Mouse (Mus musculus): ENCODE measurements around the gene Plekhg5. TPM values are rescaled to one million over a fixed set of nuclear protein-coding genes. Genes with fewer than 3 reads are reported as not detected.

The Plekhg5 gene
- total RNA-seq, 2 experiments from 2014 or later, result 22.2 to 31.9 TPM

- DNase-seq (ENCODE audit: low spot score in 2 of 2), result no peak
These were observed 24.6 kb downstream of the Plekhg5 start for GRCm38 (mm10) chr4:152096927-152097326.

- DNase-seq (ENCODE audit: low spot score in 2 of 2), result no peak
These were observed 25.9 kb downstream of the Plekhg5 start for GRCm38 (mm10) chr4:152097911-152098799.

GRCm38 (mm10) chr4:152100541-152100940 is 28.2 kb downstream of the Plekhg5 start:
- no peak for DNase-seq (ENCODE audit: low spot score in 2 of 2)

- no peak for DNase-seq (ENCODE audit: low spot score in 2 of 2)
These were observed 28.9 kb downstream of the Plekhg5 start for GRCm38 (mm10) chr4:152101081-152101653.

GRCm38 (mm10) chr4:152101921-152102320 is 29.6 kb downstream of the Plekhg5 start:
- no peak for DNase-seq (ENCODE audit: low spot score in 2 of 2)

GRCm38 (mm10) chr4:152103025-152103424 is 30.7 kb downstream of the Plekhg5 start:
- DNase-seq (ENCODE audit: low spot score in 2 of 2), result peak in 1 of 2 experiments; percentile 73

GRCm38 (mm10) chr4:152106746-152107145 is 34.4 kb downstream of the Plekhg5 start:
- no peak for DNase-seq (ENCODE audit: low spot score in 2 of 2)

GRCm38 (mm10) chr4:152107493-152107892 is 35.2 kb downstream of the Plekhg5 start:
- no peak for DNase-seq (ENCODE audit: low spot score in 2 of 2)

- peak in 1 of 2 experiments; percentile 68 for DNase-seq (ENCODE audit: low spot score in 2 of 2)
These were observed 35.7 kb downstream of the Plekhg5 start for GRCm38 (mm10) chr4:152107971-152108509.

GRCm38 (mm10) chr4:152108673-152109072 is 36.4 kb downstream of the Plekhg5 start:
- DNase-seq (ENCODE audit: low spot score in 2 of 2), result no peak

GRCm38 (mm10) chr4:152109509-152109908 is 37.2 kb downstream of the Plekhg5 start:
- no peak for DNase-seq (ENCODE audit: low spot score in 2 of 2)

GRCm38 (mm10) chr4:152110689-152111088 is 38.4 kb downstream of the Plekhg5 start:
- no peak for DNase-seq (ENCODE audit: low spot score in 2 of 2)

- no peak for DNase-seq (ENCODE audit: low spot score in 2 of 2)
These were observed 40.0 kb downstream of the Plekhg5 start for GRCm38 (mm10) chr4:152112329-152112728.

GRCm38 (mm10) chr4:152114080-152114479 is 41.8 kb downstream of the Plekhg5 start:
- no peak for DNase-seq (ENCODE audit: low spot score in 2 of 2)

GRCm38 (mm10) chr4:152115921-152116612 is 43.8 kb downstream of the Plekhg5 start, which contains the start of gene Tnfrsf25:
TSS of gene Tnfrsf25 (plus strand) at chr4:152115934.
- no peak for DNase-seq (ENCODE audit: low spot score in 2 of 2)

- no peak for DNase-seq (ENCODE audit: low spot score in 2 of 2)
These were observed 45.2 kb downstream of the Plekhg5 start for GRCm38 (mm10) chr4:152117538-152117937.

- peak in 1 of 2 experiments; percentile 57 for DNase-seq (ENCODE audit: low spot score in 2 of 2)
These were observed 47.3 kb downstream of the Plekhg5 start for GRCm38 (mm10) chr4:152119396-152120292.

GRCm38 (mm10) chr4:152120311-152121182 is 48.2 kb downstream of the Plekhg5 start:
- no peak for DNase-seq (ENCODE audit: low spot score in 2 of 2)

GRCm38 (mm10) chr4:152121183-152121505 is 48.8 kb downstream of the Plekhg5 start:
- no peak for DNase-seq (ENCODE audit: low spot score in 2 of 2)
